Mouse (Mus musculus): ENCODE data around the gene Zfp84.

Zfp84 gene

GRCm38 (mm10) chr7:29815910-29816429 lies 47.6 kb downstream of the Zfp84 start, which contains the start of gene Zfp790:
Gene Zfp790, plus strand, starts transcription at chr7:29816114.
- DNase-seq (ENCODE audit: low spot score in 2 of 2): peak; percentile 75 to 79

- peak; percentile 55 to 71 for DNase-seq (ENCODE audit: low spot score in 2 of 2)
These were observed 50.4 kb downstream of the Zfp84 start for GRCm38 (mm10) chr7:29818619-29819254.

GRCm38 (mm10) chr7:29828001-29828400 lies 59.6 kb downstream of the Zfp84 start:
- DNase-seq (ENCODE audit: low spot score in 2 of 2): no peak

Measured in thymus, postnatal 10 days (tissue).